Mouse (Mus musculus): ENCODE measurements around the gene Mipep.

GRCm38 (mm10) chr14:60737202-60737611 lies 47.2 kb upstream of the Mipep start:
- TF ChIP-seq CTCF (IDR thresholded peaks at IDR 0.05; ENCODE audit: control insufficient read depth, insufficient read depth, insufficient replicate concordance, low read depth, low read length), result no peak
- no peak for TF ChIP-seq POLR2A (IDR thresholded peaks at IDR 0.05; ENCODE audit: control insufficient read depth, low read depth, low read length)

Data from testis, adult 2 months (tissue).